Mouse (Mus musculus) heart, embryonic 13.5 days (tissue): ENCODE results near the gene Maml2. TPM values are rescaled to one million over a fixed set of nuclear protein-coding genes. Genes with fewer than 3 reads are reported as not detected.

Source experiments
- ATAC-seq: fragments of 200-750 bp; cut with Nextera tagmentation; 2 replicates; pipeline ENCODE4 v1.8.0; 2017; ENCODE audit warnings: moderate TSS enrichment; ENCODE audit not compliant: insufficient number of reproducible peaks, low FRiP score, low TSS enrichment; ENCODE audit errors: extremely low read depth
- H3K27ac ChIP-seq: fragments of 300-500 bp; sonication (generic); replicated peaks from 2 replicates; pipeline ENCODE4 v1.5.1; 2015; ENCODE audit warnings: moderate library complexity, mild to moderate bottlenecking, inconsistent platforms
- H3K27me3 ChIP-seq: fragments of 300-500 bp; sonication (generic); replicated peaks from 2 replicates; pipeline ENCODE4 v1.6.1; 2015; ENCODE audit warnings: mild to moderate bottlenecking, inconsistent platforms
- H3K36me3 ChIP-seq: fragments of 300-500 bp; sonication (generic); 2 replicates; pipeline ENCODE4 v1.6.1; 2015; ENCODE audit warnings: mild to moderate bottlenecking, inconsistent platforms
- H3K4me1 ChIP-seq: fragments of 300-500 bp; sonication (generic); 2 replicates; pipeline ENCODE4 v1.6.1; 2015; ENCODE audit warnings: inconsistent platforms
- H3K4me2 ChIP-seq: fragments of 300-500 bp; sonication (generic); 2 replicates; pipeline ENCODE4 v1.6.1; 2015; ENCODE audit warnings: inconsistent platforms, mild to moderate bottlenecking, moderate library complexity
- H3K4me3 ChIP-seq: fragments of 300-500 bp; sonication (generic); 2 replicates; pipeline ENCODE4 v1.5.1; 2015; ENCODE audit warnings: moderate library complexity, mild to moderate bottlenecking, inconsistent platforms
- H3K9ac ChIP-seq: fragments of 300-500 bp; sonication (generic); 2 replicates; pipeline ENCODE4 v1.6.1; 2015; ENCODE audit warnings: inconsistent platforms, mild to moderate bottlenecking, moderate library complexity
- H3K9me3 ChIP-seq: fragments of 300-500 bp; sonication (generic); 2 replicates; pipeline ENCODE4 v1.6.1; 2016; ENCODE audit warnings: inconsistent platforms
- WGBS: fragments of 180-500 bp; shearing (Covaris S2); methylation state at CpG from one replicate; pipeline ENCODE4 v1.1.7; 2015; ENCODE audit warnings: mixed read lengths; 5-methylcytosine and 5-hydroxymethylcytosine counted together
- polyA plus RNA-seq: library from polyadenylated mRNA; unstranded; fragments of >200 nt; fragmentation: Nextera tagmentation; extraction: Ambion mirVana; gene quantifications from 2 replicates; pipeline ENCODE4 v1.2.1, GENCODE M21; 2015

Gene Maml2
- polyA plus RNA-seq, 1 experiment from 2014 or later = 9.5 TPM

DNA sequence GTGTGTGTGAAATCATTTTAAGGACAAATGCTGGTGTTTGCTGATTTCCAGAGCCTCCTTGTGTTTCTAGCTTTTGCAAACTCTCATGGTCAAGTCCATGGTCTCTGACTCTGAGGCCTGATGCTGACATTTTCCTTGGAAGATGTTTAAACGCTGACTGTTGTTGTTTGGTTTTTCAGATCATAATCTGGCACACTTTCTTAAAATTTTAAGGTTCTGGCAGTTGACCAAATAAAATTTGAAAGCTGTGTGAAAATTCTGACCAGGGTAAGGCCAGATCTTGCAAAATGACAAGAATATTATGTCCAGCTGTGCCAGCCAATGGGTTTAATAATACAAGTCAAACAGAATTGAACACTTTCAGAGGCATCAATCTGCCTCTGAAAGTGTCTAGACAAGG lies 157.5 kb downstream of the Maml2 start:
- H3K27me3 ChIP-seq = no peaks in the 10 kb centered on the region
- H3K27ac ChIP-seq = peak overlapping the region; percentile 73
- H3K4me3 ChIP-seq = no peak overlapping the region
- no peak for ATAC-seq
- WGBS = 77% methylated on average over 1 of the region's 1 CpGs
- no peaks in the 10 kb centered on the region for H3K9me3 ChIP-seq
- peaks cover 37% of the 10 kb centered on the region for H3K4me1 ChIP-seq
- peak overlapping the region; percentile 66; the same call in 1 of the 2 replicates for H3K9ac ChIP-seq
- H3K36me3 ChIP-seq = no peaks in the 10 kb centered on the region
- peak overlapping the region; percentile 38 for H3K4me2 ChIP-seq

DNA sequence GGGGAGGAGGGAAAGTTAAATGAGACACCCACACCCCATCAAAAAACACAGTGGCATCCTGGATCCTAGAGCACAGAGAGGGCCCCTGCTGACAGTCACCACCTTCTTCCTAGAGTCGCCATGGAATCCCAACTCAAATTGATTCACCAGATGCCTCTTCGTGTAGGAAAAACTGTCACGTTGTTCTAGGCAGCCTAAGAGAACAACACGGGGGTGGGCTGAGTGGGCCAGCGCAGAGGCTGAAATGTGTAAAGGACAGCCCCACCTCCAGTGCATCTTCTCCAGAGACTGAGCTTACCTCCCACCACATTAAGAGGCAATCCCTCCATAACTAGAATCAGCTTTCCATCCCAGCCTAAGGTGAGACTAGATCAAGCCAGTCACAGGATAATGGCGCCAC lies 160.0 kb downstream of the Maml2 start:
- no peak overlapping the region for H3K27ac ChIP-seq
- no peaks in the 10 kb centered on the region for H3K36me3 ChIP-seq
- no peak overlapping the region for H3K4me2 ChIP-seq
- no peak overlapping the region for H3K4me3 ChIP-seq
- no peaks in the 10 kb centered on the region for H3K27me3 ChIP-seq
- ATAC-seq = no peak
- 76% methylated on average over 6 of the region's 6 CpGs for WGBS
- no peak overlapping the region for H3K9ac ChIP-seq
- no peaks in the 10 kb centered on the region for H3K9me3 ChIP-seq
- peaks cover 33% of the 10 kb centered on the region for H3K4me1 ChIP-seq

DNA sequence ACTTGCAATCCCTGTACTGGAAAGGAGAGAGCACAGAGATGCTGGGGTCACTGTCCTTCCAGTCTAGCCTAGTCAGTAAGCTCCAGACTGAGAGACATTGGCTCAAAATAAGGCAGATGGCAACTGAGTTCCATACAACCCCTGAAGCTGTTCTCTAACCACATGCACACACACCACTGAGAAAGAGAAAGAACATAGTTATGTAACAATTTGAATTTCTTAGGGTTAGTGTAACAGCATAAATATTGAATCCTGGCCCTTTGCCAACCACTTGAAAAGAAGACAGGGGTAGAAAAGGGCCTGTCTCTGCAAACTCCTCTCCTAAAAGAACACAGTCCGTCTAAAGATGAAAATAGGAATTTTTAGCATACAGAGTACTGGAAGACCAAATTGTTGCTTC lies 161.6 kb downstream of the Maml2 start:
- ATAC-seq = no peak
- no peak overlapping the region for H3K4me3 ChIP-seq
- peaks cover 28% of the 10 kb centered on the region for H3K4me1 ChIP-seq
- H3K27ac ChIP-seq = no peak overlapping the region
- H3K9ac ChIP-seq = no peak overlapping the region
- no peaks in the 10 kb centered on the region for H3K27me3 ChIP-seq
- H3K36me3 ChIP-seq = no peaks in the 10 kb centered on the region
- no peak overlapping the region for H3K4me2 ChIP-seq
- no peaks in the 10 kb centered on the region for H3K9me3 ChIP-seq
- 38% methylated on average over 1 of the region's 1 CpGs for WGBS

DNA sequence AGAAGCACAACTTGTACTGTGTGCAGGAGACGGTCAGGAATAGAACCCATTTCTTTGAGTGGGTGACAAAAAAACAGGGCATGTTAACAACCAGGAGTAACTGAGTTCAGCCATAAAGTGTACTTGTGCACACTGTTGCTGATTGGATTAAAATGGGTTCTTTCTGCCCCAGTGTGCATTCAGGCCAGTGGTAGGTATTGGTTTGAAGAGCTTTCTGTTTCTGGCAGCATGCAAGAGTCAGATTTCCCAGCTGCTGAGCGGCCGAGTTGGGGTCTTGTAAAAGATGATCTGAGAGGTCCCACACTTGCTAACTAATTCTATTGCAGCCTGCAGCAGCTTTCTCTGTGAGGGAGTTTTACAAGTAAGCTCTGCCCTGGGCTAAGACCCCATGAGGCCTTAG lies 162.3 kb downstream of the Maml2 start:
- no peak overlapping the region for H3K27ac ChIP-seq
- H3K27me3 ChIP-seq = no peaks in the 10 kb centered on the region
- ATAC-seq = no peak
- WGBS = 83% methylated on average over 3 of the region's 3 CpGs
- H3K4me2 ChIP-seq = no peak overlapping the region
- no peaks in the 10 kb centered on the region for H3K9me3 ChIP-seq
- H3K9ac ChIP-seq = no peak overlapping the region
- H3K4me1 ChIP-seq = peaks cover 28% of the 10 kb centered on the region
- no peak overlapping the region for H3K4me3 ChIP-seq
- no peaks in the 10 kb centered on the region for H3K36me3 ChIP-seq

DNA sequence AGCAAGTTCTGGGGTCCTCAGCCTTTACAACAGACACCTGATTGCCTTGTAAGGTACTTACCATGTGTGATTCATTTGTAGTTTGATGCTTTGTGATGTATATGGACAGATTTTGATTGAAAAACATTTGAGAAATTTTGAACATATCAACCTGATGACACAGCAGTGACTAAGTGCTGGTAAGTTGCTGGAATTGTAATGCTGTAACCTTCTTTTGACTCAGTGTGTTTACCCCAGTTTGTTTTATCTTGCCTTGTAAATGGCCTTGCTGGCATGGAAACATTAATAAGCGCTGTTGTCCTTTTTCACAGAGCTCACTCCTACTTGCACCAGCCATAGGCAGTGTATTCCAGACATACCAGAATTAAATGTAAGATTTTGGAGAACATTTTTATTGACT lies 163.2 kb downstream of the Maml2 start:
- Histone ChIP-seq H3K4me3 (no peak overlapping the region), H3K27me3 (no peaks in the 10 kb centered on the region), H3K4me1 (peaks cover 32% of the 10 kb centered on the region), H3K9ac (no peak overlapping the region), H3K36me3 (no peaks in the 10 kb centered on the region), H3K9me3 (no peaks in the 10 kb centered on the region), H3K4me2 (no peak overlapping the region), H3K27ac (no peak overlapping the region)
- no peak for ATAC-seq
- 90% methylated on average over 1 of the region's 1 CpGs for WGBS

DNA sequence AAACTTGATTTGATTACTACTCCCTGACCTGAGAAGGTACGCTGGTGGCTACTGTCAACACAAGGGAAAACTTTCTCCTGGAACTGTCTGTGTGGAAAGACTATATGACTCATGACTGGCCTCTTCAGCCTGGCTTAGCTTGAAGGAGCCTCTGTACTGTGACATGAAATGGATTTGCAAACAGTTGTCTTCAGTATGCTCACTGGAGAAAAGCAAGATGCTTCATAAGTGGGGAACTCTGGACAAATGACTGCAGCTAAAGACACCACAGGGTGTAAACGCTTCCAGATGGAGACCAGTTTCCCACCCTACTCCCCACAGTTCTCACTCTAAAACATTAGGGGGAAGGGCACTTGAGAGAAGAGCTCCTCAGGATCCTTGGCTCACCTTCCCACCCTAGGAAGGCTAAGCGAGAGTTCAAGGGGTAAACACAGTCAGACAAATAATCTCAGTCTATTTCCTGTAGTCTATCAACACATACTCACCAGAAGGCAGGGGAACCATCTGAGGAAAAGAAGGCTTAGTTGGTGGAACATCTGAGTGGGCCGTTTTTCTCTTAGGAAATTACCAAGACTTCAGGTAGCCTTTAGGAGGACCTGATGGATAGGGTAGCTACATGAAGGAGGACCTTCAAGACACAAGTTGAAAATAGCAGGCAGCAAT lies 167.7 kb downstream of the Maml2 start:
- no peak overlapping the region for H3K4me3 ChIP-seq
- H3K4me2 ChIP-seq = no peak overlapping the region
- H3K27me3 ChIP-seq = no peaks in the 10 kb centered on the region
- 58% methylated on average over 4 of the region's 4 CpGs for WGBS
- H3K9me3 ChIP-seq = no peaks in the 10 kb centered on the region
- peaks cover 56% of the 10 kb centered on the region for H3K4me1 ChIP-seq
- no peaks in the 10 kb centered on the region for H3K36me3 ChIP-seq
- H3K9ac ChIP-seq = no peak overlapping the region
- no peak for ATAC-seq
- no peak overlapping the region for H3K27ac ChIP-seq

DNA sequence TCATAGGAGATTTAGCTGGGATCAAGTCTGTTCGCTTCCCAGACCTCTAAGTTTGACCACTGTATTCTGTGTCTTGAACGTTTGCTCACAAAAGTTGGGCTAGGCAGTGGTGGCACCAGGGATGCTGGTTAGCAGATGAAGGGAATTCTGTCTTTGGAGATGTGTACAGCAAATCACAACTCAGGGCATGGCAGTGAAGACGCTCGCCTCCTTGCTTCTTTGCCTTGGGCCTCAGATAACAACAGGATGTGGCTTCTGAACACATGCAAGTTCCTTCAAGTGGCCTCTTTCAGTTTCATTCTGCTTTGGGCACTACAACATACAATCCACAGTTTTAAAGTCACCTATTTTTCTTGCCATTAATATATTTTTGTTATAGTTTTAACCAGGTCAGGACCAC lies 168.6 kb downstream of the Maml2 start:
- WGBS = 64% methylated on average over 4 of the region's 4 CpGs
- 0 out of 2 replicates have a peak overlapping the region, but pooled peaks have one; percentile 34 for H3K27ac ChIP-seq
- H3K27me3 ChIP-seq = no peaks in the 10 kb centered on the region
- no peak overlapping the region for H3K9ac ChIP-seq
- no peak overlapping the region for H3K4me2 ChIP-seq
- no peaks in the 10 kb centered on the region for H3K36me3 ChIP-seq
- H3K4me3 ChIP-seq = no peak overlapping the region
- peaks cover 58% of the 10 kb centered on the region for H3K4me1 ChIP-seq
- no peaks in the 10 kb centered on the region for H3K9me3 ChIP-seq
- ATAC-seq = no peak

DNA sequence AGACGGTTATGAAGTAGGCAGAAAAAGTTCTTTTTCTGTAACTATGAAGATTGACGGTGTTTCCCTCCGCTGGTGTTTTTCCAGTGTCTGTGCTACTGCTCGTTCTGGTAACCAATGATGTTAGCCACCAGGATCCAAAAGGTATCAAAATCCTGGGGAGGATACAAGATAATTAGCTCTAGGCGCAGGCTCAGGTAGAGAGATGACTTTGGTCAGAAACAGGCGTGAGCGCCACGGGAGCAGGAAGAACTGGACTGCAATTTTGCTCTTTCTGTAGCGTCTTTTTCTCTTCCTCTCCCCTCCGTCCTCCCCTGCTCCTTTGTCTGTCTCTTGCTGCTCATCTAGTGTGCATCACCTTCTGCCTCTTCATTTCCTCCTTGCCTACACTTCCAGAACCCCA lies 169.1 kb downstream of the Maml2 start:
- no peaks in the 10 kb centered on the region for H3K9me3 ChIP-seq
- no peak overlapping the region for H3K4me3 ChIP-seq
- no peak overlapping the region for H3K9ac ChIP-seq
- no peaks in the 10 kb centered on the region for H3K27me3 ChIP-seq
- H3K4me2 ChIP-seq = no peak overlapping the region
- peak overlapping the region; percentile 42; the same call in 1 of the 2 replicates for H3K27ac ChIP-seq
- ATAC-seq = no peak
- 85% methylated on average over 10 of the region's 10 CpGs for WGBS
- H3K36me3 ChIP-seq = no peaks in the 10 kb centered on the region
- peaks cover 58% of the 10 kb centered on the region for H3K4me1 ChIP-seq

DNA sequence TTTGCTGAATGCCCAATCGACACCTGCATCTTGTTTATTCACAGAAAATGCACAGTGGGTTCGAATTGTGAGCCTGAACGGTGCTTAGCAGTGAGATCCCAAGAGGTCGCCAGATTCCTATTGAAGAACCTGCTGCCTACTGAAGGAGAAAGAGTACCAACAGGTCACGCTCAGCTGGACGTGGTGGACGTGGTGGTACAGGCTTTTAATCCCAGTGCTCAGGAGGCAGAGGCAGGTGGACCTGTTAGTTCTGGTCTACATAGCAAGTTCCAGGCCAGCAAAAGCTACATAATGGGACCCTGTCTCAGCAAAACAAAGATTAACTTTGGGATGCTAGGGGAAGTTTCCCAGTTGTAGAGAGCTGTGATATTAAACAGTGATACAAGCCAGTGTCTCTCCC lies 170.0 kb downstream of the Maml2 start:
- H3K4me3 ChIP-seq = no peak overlapping the region
- no peak overlapping the region for H3K9ac ChIP-seq
- no peak for ATAC-seq
- no peak overlapping the region for H3K4me2 ChIP-seq
- WGBS = 82% methylated on average over 7 of the region's 7 CpGs
- no peaks in the 10 kb centered on the region for H3K27me3 ChIP-seq
- H3K9me3 ChIP-seq = no peaks in the 10 kb centered on the region
- H3K27ac ChIP-seq = peak overlapping the region; percentile 48; the same call in 1 of the 2 replicates
- H3K36me3 ChIP-seq = no peaks in the 10 kb centered on the region
- H3K4me1 ChIP-seq = peaks cover 58% of the 10 kb centered on the region

DNA sequence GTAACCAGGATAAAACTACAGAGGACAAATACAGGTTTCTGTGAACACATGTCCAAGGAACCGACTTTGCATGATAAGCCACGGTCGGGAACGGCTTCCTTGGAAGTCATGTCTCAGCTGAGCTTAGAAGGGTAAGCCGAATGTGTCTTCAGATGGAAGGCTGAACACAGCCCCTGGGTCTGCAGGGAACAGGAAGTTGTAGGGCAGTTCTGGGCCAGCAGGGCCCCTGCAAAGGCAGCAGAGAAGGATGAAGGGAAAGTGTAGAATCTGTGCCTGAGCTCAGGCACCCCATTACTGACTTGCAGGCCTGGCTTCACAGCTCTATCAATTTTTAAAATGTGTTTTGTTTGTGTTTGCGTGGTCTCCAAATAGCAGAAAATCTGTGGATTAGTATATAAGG lies 171.0 kb downstream of the Maml2 start:
- Histone ChIP-seq H3K27ac (peak overlapping the region; percentile 73), H3K4me1 (peaks cover 58% of the 10 kb centered on the region), H3K4me2 (no peak overlapping the region), H3K9me3 (no peaks in the 10 kb centered on the region), H3K4me3 (no peak overlapping the region), H3K9ac (no peak overlapping the region), H3K27me3 (no peaks in the 10 kb centered on the region), H3K36me3 (no peaks in the 10 kb centered on the region)
- no peak for ATAC-seq
- 61% methylated on average over 6 of the region's 6 CpGs for WGBS

DNA sequence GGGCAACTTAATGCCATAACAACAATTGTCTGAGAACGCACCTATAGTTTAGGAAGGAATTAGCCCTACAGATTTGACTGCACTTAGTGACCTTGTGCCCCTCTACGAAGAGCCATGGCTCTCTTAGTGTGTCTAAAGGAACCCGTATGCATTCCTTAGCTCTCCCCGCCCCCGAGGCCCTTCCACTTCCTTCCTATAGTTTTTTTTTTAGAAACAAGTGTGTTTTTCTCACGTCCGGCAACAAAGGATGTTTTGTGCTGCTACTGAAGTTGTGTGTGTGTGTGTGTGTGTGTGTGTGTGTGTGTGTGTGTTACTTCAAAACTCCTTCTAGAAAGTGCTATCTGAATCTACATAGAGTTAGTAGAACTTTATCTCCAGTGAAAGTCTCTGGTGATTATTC lies 172.3 kb downstream of the Maml2 start:
- Histone ChIP-seq H3K27me3 (no peaks in the 10 kb centered on the region), H3K9me3 (no peaks in the 10 kb centered on the region), H3K27ac (peak overlapping the region; percentile 73; the same call in 1 of the 2 replicates), H3K4me1 (peaks cover 57% of the 10 kb centered on the region), H3K4me3 (no peak overlapping the region), H3K9ac (no peak overlapping the region), H3K36me3 (no peaks in the 10 kb centered on the region), H3K4me2 (no peak overlapping the region)
- 30% methylated on average over 7 of the region's 7 CpGs for WGBS
- no peak for ATAC-seq

DNA sequence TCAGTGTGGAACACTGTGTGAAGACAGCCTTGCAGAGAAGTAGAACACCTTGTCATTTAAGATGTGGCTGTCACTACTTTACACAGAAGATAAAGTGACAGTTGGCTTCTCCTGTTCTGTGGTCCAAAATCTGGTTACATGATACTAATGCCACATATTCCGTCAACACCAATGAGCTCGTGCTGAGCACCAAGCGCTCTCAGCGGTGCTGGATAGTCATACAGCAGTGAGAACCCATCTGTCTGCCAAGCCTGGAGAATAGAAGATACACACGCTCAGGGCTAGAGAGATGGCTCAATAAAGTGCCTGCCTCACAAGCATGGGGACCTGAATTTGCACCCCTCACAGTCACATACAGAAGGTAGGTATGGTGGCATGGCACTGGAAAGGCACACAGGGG lies 177.2 kb downstream of the Maml2 start:
- no peak for ATAC-seq
- no peak overlapping the region for H3K9ac ChIP-seq
- H3K36me3 ChIP-seq = no peaks in the 10 kb centered on the region
- 82% methylated on average over 5 of the region's 5 CpGs for WGBS
- H3K4me2 ChIP-seq = no peak overlapping the region
- peaks cover 28% of the 10 kb centered on the region for H3K4me1 ChIP-seq
- no peaks in the 10 kb centered on the region for H3K9me3 ChIP-seq
- H3K4me3 ChIP-seq = no peak overlapping the region
- H3K27ac ChIP-seq = no peak overlapping the region
- H3K27me3 ChIP-seq = no peaks in the 10 kb centered on the region
